Mouse (Mus musculus) lung, postnatal 0 days (tissue): Measurements from ENCODE around the gene Trmt10b.
A peak's percentile ranks its signal among the peaks of the same experiment; 100 is the strongest.

Source experiments
- CTCF ChIP-seq: IDR thresholded peaks from 2 replicates; pipeline ENCODE4 v1.5.1; 2016; ENCODE audit warnings: antibody characterized with exemption, mild to moderate bottlenecking
- EP300 ChIP-seq: IDR thresholded peaks from 2 replicates; pipeline ENCODE4 v1.6.1; 2016; ENCODE audit warnings: antibody characterized with exemption, mild to moderate bottlenecking, control low read depth

DNA sequence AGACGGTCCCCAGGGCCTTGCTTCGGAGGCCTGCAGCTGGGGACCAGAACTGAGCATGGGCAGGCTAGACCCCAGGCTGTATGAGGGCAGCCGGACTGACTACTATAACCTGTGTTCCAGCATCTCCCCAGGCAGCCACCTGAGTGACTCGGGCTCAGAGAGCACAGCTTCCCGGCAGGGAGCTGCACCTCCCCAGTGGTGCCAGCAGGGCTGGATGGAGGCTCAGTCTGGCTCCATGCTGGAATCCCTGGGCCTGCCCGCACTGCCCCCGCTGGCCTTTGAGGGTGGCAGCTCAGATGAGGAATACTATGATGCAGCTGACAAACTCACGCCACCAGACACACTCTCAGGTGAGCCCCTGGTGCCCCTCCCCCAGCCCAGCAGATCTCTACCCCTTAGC is 17.6 kb upstream of the Trmt10b start:
- peak; percentile 41 for TF ChIP-seq CTCF
- TF ChIP-seq EP300: no peak
